Mouse (Mus musculus) urinary bladder, adult 2 months (tissue): Measurements from ENCODE around the gene Hip1r. TPM values are rescaled to one million over a fixed set of nuclear protein-coding genes. Genes with fewer than 3 reads are reported as not detected.
A peak's percentile ranks its signal among the peaks of the same experiment; 100 is the strongest.
"Not testable (repeated sequence)": the region's sequence is repeated elsewhere in the genome, so short reads cannot be mapped to it uniquely, and the experiment has no call there.

Experiments used
- DNase-seq: peaks from one replicate; pipeline ENCODE4 v3.0.0; 2022; ENCODE audit warnings: low spot score
- polyA plus RNA-seq: library from polyadenylated mRNA; depleted of rRNA; stranded (reverse); fragments of >200 nt; gene quantifications from 2 replicates; pipeline ENCODE4 v1.2.3, GENCODE M21; 2012; rRNA removed

Hip1r gene
- polyA plus RNA-seq, 1 experiment: 53.9 TPM

DNA sequence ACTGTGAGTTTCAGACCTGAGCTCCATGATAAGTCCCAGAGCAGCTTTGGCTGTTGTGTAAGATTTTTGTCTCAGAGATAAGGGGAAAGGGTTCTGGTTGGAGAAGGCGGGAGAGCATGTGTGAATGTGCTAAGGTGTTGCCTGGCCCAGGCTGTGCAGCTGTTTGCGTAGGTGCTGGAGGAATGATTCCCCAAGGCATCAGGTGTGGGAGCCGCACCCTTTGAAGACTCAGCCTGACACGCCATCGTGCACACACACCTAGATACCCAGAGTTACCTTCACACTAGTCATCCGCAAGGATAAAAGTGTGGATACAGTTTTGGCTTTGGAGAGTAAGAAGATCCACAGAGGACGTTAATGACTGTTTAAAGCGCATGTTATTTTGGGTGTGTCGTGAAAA is 62.0 kb downstream of the Hip1r start:
- DNase-seq: no peak

- DNase-seq: no peak
Observed at GRCm38 (mm10) chr5:124035806-124036205, 62.4 kb downstream of the Hip1r start.

DNA sequence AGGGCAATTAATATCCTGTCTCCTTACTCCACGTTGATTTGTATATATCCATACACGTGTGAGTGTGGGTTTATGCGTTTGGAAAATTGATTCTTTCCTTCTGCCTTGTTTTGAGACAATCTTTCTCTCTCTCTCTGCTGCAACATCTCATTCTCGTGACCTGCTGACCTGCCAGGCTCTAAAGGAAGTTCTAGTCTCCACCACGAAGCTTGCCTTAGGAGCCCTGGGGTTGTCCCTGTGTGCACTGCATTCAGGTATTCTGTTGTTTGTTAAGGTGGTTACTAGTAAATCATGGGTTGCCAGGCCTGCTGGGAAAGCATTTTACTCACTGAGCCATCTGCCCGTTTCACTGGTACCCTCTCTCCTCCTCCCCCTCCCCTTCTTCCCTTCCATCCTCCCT is 62.9 kb downstream of the Hip1r start:
- DNase-seq: no peak

GRCm38 (mm10) chr5:124036836-124037235 is 63.4 kb downstream of the Hip1r start:
- no peak for DNase-seq

GRCm38 (mm10) chr5:124039602-124040001 is 66.2 kb downstream of the Hip1r start:
- no peak for DNase-seq

GRCm38 (mm10) chr5:124041097-124041496 is 67.7 kb downstream of the Hip1r start:
- DNase-seq: no peak

GRCm38 (mm10) chr5:124043212-124043978 is 70.0 kb downstream of the Hip1r start:
- DNase-seq: no peak

DNA sequence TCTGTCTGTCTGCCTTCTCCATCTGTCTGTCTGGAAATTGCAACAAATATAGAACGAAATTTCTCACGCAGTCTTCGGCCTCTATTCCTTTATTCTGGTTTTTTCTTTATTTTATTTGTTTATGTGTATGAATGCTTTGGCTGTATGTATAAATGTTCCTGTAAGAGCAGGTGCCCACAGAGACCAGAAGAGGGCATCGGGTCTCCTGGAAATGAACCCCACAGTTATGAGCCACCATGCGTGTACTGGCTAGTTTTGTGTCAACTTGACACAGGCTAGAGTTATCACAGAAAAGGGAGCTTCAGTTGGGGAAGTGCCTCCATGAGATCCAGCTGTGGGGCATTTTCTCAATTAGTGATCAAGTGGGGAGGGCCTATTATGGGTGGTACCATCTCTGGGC is 70.6 kb downstream of the Hip1r start:
- no peak for DNase-seq

DNA sequence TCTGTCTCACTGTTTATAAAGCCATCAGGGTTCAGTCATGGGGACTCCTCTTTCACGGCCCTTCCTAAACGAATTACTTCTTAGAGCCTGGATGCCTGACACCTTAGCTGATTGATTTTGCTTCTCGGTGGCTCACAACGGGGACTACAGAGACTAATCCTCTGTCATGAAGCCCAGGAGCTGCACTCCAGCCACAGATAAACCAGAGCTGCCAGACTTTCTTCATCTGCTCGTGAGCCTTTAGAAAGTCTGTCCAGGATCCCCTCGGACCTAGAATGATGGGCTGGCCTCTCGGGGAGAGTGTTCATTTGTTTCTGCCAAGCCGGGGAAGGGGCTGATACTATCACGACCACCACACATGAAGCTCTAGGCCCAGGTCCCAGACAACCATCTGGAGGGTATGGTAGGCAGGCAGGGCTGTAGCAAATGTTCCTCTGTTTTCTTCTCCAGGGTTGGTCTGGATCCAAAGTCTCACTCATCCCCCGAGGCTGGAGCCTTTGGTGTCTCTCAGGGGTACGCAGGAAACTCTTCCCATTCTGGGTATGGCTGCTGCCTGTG is 72.1 kb downstream of the Hip1r start:
- no peak for DNase-seq

- peak; percentile 49 for DNase-seq
Observed at GRCm38 (mm10) chr5:124046741-124047401, 73.4 kb downstream of the Hip1r start.

- DNase-seq: no peak
Observed at GRCm38 (mm10) chr5:124049249-124050045, 76.0 kb downstream of the Hip1r start.

GRCm38 (mm10) chr5:124050095-124051050 is 76.9 kb downstream of the Hip1r start:
- DNase-seq: no peak

- no peak for DNase-seq
Observed at GRCm38 (mm10) chr5:124051899-124052491, 78.6 kb downstream of the Hip1r start.

DNA sequence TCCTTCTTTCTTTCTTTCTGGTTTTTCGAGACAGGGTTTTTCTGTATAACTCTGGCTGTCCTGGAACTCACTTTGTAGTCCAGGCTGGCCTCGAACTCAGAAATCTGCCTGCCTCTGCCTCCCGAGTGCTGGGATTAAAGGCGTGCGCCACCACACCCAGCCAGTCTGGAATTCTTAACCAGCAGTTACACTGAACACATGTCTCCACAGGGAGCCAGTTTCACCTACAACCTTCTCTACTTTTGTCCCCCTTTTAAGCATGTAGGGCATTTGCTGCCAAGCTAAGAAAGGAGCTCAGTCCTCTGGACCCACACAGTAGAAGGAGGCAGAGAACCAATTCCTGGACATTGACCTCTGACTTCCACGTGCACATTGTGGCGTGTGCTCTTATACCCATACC is 79.2 kb downstream of the Hip1r start:
- not testable (repeated sequence) for DNase-seq

Other genes with a start within 250 kb of the Hip1r start
- gene Rsrc2, start 224.2 kb upstream of the Hip1r start, polyA plus RNA-seq: 87.0 and 89.6 TPM in 2 replicates
- gene Kntc1, start 223.9 kb upstream of the Hip1r start, polyA plus RNA-seq: 0.99 and 1.6 TPM in 2 replicates
- gene Hcar2, start 108.1 kb upstream of the Hip1r start, polyA plus RNA-seq: 6.3 and 7.2 TPM in 2 replicates
- gene Hcar1, start 93.6 kb upstream of the Hip1r start, polyA plus RNA-seq: 8.4 and 9.0 TPM in 2 replicates
- 36.5 and 38.1 TPM in 2 replicates for gene Denr, start 66.5 kb upstream of the Hip1r start, polyA plus RNA-seq
- gene Gm43518, start 46.2 kb upstream of the Hip1r start, polyA plus RNA-seq: 2.3 and 2.8 TPM in 2 replicates
- gene Ccdc62, start 42.9 kb upstream of the Hip1r start, polyA plus RNA-seq: 10.9 and 15.4 TPM in 2 replicates
- gene Vps37b, start 58.6 kb downstream of the Hip1r start, polyA plus RNA-seq: 34.2 and 38.8 TPM in 2 replicates
- 2.2 and 3.8 TPM in 2 replicates for gene Abcb9, start 122.2 kb downstream of the Hip1r start, polyA plus RNA-seq
- gene Ogfod2, start 138.7 kb downstream of the Hip1r start, polyA plus RNA-seq: 24.8 and 32.2 TPM in 2 replicates
- 62.5 and 67.0 TPM in 2 replicates for gene Arl6ip4, start 142.5 kb downstream of the Hip1r start, polyA plus RNA-seq